Mouse (Mus musculus) liver, embryonic 14.5 days (tissue): ENCODE data around the gene Adam19.

ENCODE experiments used
- CTCF ChIP-seq: IDR thresholded peaks from 2 replicates; pipeline ENCODE4 v1.5.1; 2016; ENCODE audit warnings: antibody characterized with exemption, low read depth, control low read depth
- EP300 ChIP-seq: IDR thresholded peaks from 2 replicates; pipeline ENCODE4 v1.6.1; 2016; ENCODE audit warnings: antibody characterized with exemption, low read depth

DNA sequence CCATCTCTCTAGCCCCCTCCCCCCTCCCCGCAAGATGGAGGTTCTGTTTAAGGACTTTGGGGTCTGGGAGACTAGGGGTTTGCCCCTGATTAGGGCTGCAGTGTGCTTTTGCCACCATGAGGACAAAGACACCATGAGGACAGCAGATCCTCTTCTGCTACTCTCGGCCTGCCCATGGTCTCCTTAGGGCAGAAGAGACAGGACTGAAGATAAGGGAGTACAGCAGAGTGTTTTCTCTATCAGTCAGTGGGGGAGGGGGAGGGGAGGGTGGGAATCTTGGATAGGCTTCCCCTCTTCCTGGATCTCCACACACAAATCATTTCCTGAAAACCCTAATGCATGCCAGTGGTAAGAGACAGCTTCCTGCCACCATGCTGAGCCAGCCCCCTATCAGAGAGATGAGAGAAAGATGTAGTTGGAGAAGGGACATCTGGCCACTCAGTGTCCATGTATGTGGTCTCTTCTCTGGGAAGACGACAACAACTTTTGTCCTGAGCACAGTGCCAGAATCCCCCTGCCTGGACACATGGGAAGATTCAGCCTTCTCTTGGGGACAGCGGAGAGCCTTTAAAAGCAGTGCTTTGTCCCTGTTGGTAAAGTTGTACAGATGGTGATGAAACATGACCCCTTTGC, 33.4 kb downstream of the Adam19 start:
- TF ChIP-seq CTCF, result no peak
- no peak for TF ChIP-seq EP300
